Mouse (Mus musculus): ENCODE measurements at regions not wholly inside any gene's neighbourhood (a gene's known extent, or its start where the extent isn't known, plus 50 kb on each side); places are given as distances from the start of the nearest gene placed in this dataset.

DNA sequence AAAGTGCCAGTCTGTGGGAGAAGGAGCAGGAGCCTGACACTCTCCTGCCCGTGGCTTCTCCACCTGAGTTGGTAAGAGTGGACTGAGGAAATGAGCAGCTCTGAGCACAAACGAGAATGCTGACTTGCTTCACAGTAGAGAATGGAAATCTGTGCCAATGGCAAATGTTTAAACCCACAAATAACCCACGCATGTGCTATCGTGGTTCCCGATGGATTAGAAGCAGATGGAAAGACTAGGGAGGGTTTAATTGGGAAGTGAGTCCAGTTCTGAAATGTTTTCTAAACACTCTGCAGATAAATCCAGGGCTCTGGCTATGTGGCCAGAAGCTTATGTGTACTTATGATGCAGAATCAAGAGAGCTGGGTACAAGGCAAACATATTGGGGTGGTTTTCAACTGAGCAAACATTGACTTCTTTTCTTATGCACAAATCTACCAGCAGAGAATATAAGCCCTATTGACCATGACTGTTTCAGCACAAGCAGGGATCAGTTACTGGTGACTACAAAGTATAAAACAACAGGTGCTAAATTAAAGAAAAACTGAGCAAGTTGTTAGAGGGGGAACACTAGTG lies 57.9 kb upstream of the Frmd4b start:
- no peaks in the 10 kb centered on the region for H3K27me3 ChIP-seq (ENCODE audit: insufficient read depth, low read length)
- TF ChIP-seq CTCF (IDR thresholded peaks at IDR 0.05; ENCODE audit: low read depth), result no peak
- H3K36me3 ChIP-seq (ENCODE audit: insufficient read depth), result no peaks in the 10 kb centered on the region
- no peak overlapping the region for H3K4me2 ChIP-seq
- WGBS, result 66% methylated on average over 5 of the region's 5 CpGs
- H3K9ac ChIP-seq, result no peak overlapping the region
- no peaks in the 10 kb centered on the region for H3K4me1 ChIP-seq (ENCODE audit: insufficient read depth)
- DNase-seq (no peak), ATAC-seq (ENCODE audit: insufficient read depth) (no peak)
- no peak overlapping the region for H3K27ac ChIP-seq (ENCODE audit: low read depth)
- no peak overlapping the region for H3K4me3 ChIP-seq (ENCODE audit: low read depth, low read length)
- H3K9me3 ChIP-seq (ENCODE audit: low read depth, low read length), result no peaks in the 10 kb centered on the region

DNA sequence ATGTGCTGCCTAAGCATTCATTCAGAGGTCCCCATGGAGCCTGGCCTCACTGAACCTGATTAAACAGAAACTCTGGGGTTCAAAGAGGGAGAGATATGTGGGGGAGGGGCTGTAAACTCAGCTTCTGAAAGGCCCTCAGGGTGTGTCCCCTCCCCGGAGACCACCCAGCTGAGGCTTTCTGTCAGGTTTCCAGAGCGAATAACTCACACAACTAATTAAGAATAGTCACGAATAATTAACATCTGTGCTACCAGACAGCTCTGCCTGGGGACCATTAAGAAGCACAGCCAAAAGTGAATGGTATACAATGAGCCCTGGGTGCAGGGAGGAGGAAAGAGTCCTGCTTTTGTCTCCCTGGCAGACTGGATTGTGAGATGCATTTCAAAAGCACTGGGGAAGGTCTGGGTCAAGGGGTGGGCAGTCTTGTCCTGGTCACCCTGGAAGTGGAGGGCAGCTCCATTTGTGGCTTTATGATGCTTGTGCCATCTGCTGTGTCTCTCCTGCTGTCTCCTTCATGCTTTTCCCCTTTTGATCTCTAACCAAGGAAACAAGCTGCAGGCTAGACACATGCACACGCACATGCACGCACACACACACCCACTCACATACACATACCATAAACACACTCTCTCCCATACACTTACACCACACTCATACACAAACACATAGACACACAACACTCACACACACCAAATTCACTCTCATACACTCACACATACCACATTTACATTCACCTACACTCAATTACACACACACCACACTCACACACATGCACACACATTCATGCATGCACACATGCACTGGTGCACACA lies 49.7 kb upstream of the Frmd4b start:
- H3K4me2 ChIP-seq, result no peak overlapping the region
- H3K9ac ChIP-seq, result no peak overlapping the region
- no peaks in the 10 kb centered on the region for H3K36me3 ChIP-seq (ENCODE audit: insufficient read depth)
- no peak overlapping the region for H3K4me3 ChIP-seq (ENCODE audit: low read depth, low read length)
- TF ChIP-seq CTCF (IDR thresholded peaks at IDR 0.05; ENCODE audit: low read depth), result no peak
- no peak overlapping the region for H3K27ac ChIP-seq (ENCODE audit: low read depth)
- H3K9me3 ChIP-seq (ENCODE audit: low read depth, low read length), result no peaks in the 10 kb centered on the region
- no peak for DNase-seq
- H3K4me1 ChIP-seq (ENCODE audit: insufficient read depth), result no peaks in the 10 kb centered on the region
- 36% methylated on average over 5 of the region's 5 CpGs for WGBS
- no peak for ATAC-seq (ENCODE audit: insufficient read depth)
- H3K27me3 ChIP-seq (ENCODE audit: insufficient read depth, low read length), result no peaks in the 10 kb centered on the region
